Mouse (Mus musculus) T-cell, adult 2 months (primary cell): ENCODE data around the gene Plppr2.
A peak's percentile ranks its signal among the peaks of the same experiment; 100 is the strongest.

Experiments used
- DNase-seq: peaks from one replicate; pipeline ENCODE4 v3.0.0; 2022; ENCODE audit warnings: low spot score

The Plppr2 gene

GRCm38 (mm10) chr9:21932445-21933137 is 4.2 kb upstream of the Plppr2 start:
- no peak for DNase-seq

- no peak for DNase-seq
Observed at GRCm38 (mm10) chr9:21934021-21934420, 2.8 kb upstream of the Plppr2 start.

GRCm38 (mm10) chr9:21935466-21936131 is 1.2 kb upstream of the Plppr2 start:
- DNase-seq = no peak

GRCm38 (mm10) chr9:21937711-21938175 is 910 bp downstream of the Plppr2 start:
- DNase-seq = no peak

- DNase-seq = no peak
Observed at GRCm38 (mm10) chr9:21938234-21938855, 1.5 kb downstream of the Plppr2 start.

GRCm38 (mm10) chr9:21943046-21943445 is 6.2 kb downstream of the Plppr2 start:
- no peak for DNase-seq

GRCm38 (mm10) chr9:21943638-21944037 is 6.8 kb downstream of the Plppr2 start:
- DNase-seq = no peak

- DNase-seq = no peak
Observed at GRCm38 (mm10) chr9:21944267-21944666, 7.4 kb downstream of the Plppr2 start.

GRCm38 (mm10) chr9:21947540-21948130 is 10.8 kb downstream of the Plppr2 start:
- DNase-seq = peak; percentile 19

- no peak for DNase-seq
Observed at GRCm38 (mm10) chr9:21948146-21948545, 11.3 kb downstream of the Plppr2 start.

GRCm38 (mm10) chr9:21948790-21949189 is 12.0 kb downstream of the Plppr2 start:
- no peak for DNase-seq

GRCm38 (mm10) chr9:21950322-21950721 is 13.5 kb downstream of the Plppr2 start:
- peak; percentile 39 for DNase-seq

- no peak for DNase-seq
Observed at GRCm38 (mm10) chr9:21951977-21952376, 15.1 kb downstream of the Plppr2 start.

GRCm38 (mm10) chr9:21953600-21953999 is 16.8 kb downstream of the Plppr2 start:
- no peak for DNase-seq

GRCm38 (mm10) chr9:21954635-21955034 is 17.8 kb downstream of the Plppr2 start:
- no peak for DNase-seq

- no peak for DNase-seq
Observed at GRCm38 (mm10) chr9:21955225-21955569, 18.4 kb downstream of the Plppr2 start.

- peak; percentile 98 for DNase-seq
Observed at GRCm38 (mm10) chr9:21955570-21956281, 18.9 kb downstream of the Plppr2 start, which contains the start of gene Swsap1. Swsap1 (plus strand) TSS chr9:21955755.

- DNase-seq = no peak
Observed at GRCm38 (mm10) chr9:21958372-21958771, 21.5 kb downstream of the Plppr2 start.

GRCm38 (mm10) chr9:21959244-21959643 is 22.4 kb downstream of the Plppr2 start:
- DNase-seq = no peak

- DNase-seq = no peak
Observed at GRCm38 (mm10) chr9:21960135-21960534, 23.3 kb downstream of the Plppr2 start.

GRCm38 (mm10) chr9:21960558-21961208 is 23.9 kb downstream of the Plppr2 start:
- DNase-seq = no peak
